Mouse (Mus musculus): Measurements from ENCODE around the gene 9130213A22Rik. TPM values are rescaled to one million over a fixed set of nuclear protein-coding genes. Genes with fewer than 3 reads are reported as not detected.

9130213A22Rik gene
- total RNA-seq, 2 experiments from 2014 or later = 0.50 to 0.76 TPM

DNA sequence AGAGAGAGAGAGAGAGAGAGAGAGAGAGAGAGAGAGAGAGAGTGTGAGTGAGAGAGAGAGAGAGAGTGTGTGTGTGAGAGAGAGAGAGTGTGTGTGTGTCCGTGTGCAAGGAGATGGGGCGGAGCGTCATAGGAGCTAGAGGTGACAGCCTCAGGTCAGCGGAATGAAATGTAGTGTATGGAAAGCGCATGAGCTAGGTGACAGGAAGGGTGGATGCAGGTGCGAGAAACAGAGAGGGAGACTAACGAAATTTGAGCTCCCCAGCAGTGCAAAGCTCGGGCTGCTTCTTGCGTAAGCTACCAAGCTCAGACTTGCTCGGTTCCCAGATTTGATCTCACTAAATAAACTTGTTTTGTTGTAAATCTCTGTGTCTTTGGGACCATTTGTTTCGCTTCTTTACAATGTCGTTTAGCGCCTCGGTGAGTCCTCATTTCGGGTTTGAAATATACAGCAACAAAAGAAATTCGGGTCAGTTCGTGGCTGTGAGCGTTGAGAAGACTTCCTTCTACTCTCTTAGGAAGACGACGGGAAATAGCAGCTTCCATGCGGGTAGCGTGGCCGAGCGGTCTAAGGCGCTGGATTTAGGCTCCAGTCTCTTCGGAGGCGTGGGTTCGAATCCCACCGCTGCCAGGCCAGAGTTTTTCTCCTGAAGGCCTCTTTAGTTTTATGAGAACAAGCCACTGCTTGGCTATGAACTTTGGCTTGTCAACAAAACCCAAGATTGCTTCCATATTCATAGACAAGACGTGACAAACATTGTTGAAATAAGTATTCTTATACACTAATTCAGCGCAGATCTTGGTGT is 1.5 kb upstream of the 9130213A22Rik start:
- DNase-seq = peak; percentile 89 to 91

DNA sequence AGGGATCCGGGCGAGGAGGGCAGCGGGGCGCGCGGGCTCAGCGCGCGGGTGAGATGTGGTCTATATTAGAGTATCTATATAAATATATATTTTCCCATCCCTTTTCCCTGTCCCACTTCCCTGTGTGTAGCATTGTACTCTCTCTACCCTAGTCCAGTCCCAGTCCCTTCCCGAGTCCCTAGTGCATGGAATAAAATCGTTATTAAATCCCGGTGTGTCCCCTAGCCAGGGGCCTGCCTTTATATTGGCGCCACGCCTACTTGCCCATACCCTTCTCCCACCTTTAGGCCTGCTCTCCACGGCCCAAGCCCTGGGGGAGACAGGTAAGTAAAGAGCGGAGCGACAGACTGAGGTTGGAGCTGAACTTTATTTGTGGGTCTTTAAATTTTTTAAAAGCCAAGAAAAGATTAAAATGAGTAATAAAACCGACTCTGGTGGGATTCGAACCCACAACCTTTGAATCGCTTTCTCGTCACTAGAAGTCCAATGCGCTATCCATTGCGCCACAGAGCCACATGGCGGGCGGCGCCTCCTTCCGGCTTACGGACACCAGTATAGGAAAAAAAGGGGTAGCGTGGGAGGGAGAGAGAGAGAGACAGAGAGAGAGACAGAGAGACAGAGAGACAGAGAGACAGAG is 785 bp upstream of the 9130213A22Rik start:
- peak; percentile 89 to 90 for DNase-seq

DNA sequence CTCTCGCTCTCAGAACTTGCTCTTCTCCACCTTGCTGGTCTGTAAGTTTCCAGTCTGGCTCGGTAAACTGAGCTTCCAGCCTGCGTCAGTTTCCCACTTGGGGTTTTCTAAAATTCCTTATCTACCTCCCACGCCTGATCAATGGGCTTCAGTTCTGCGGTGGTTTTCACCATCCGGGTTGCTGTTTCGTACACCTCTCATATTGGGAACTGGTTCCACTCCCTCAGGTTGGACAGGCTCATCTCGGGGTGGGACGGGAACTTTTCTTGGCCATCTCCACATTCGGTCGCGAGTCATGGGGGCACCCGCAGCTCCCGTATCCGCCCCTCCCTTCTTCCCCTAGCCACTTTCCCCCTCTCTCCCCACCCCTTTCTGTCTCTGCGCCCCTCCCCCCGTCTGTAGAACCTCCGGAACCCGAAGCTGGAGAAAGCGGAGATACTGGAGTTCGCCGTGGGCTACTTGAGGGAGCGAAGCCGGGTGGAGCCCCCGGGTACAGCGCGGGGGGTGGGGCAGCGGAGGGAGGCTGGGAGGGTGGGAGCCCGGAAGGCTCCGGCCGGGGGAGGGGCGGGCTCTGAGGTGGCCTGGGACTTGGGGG is 551 bp downstream of the 9130213A22Rik start:
- DNase-seq = no peak

DNA sequence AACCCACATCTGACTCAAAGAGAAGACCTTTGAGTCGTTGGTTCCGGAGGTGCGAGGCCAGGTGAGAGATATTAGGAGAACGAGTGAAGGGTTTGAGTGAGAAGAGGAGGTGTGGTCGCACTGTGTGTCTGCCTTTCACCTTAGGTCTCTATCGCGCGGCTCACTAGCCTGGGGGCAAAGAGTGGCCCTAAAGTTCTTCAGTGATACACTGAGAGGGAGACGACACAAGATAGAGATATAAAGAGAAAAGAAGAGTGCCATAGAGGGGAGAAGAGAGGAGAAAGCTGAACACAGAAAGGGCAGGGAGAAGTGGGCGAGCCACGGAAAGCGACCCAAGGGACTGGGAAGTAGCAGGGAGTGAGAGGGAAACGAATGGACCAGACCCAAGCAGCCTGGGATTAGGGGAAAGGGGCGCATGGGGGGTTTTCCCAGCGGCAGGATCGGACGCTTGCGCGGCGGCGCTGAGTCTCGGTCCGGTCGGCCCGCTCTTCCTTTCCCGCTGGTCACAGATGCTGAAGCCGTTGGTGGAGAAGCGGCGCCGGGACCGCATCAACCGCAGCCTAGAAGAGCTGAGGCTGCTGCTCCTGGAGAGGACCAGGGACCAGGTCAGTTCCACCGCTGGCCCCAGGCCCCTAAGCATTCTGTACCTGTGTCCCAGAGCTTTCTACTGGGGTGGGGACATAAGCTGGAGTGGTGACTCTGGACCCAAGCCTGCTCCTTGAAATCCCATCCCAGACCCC is 1.2 kb downstream of the 9130213A22Rik start:
- DNase-seq = peak; percentile 56 to 62

DNA sequence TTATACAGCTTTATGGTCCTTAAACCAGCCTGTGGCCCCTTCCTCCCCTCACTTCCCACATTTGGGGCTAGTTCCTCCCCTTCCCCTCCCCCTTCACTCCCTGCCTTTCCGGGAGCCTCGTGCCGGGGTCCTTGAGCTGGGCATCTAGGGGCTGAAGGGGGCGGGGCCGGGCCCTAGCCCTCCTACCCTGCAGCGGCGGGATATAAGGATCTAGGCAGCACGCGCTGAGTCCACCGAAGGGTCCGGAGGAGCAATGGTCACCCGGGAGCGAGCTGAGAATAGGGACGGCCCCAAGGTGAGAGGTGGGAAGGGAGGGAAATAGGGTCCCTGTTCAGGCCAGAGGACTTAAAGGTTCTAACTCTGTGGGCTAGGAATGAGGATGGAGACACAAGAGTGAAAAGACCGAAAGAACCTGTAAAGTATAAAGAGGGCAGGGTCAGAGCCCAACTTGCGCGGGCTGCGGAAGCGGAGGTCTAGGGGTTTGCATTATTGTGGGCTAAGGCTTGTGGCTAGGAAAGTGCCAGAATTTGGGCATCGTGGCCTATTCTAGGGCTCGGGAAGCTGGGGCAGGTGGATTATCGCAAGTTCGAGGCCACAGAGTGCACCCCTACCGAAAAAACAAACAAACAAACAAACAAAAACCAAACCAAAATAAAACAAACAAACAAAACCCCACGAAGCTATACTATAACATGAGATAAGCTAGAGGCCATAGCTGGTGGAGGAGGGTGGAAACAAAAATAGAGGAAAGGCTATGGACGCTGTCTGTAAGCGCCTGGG is 2.0 kb downstream of the 9130213A22Rik start, which contains the start of gene Hes7:
Gene Hes7, plus strand, starts transcription at position 184 of the 780 bp plus-strand sequence.
- no peak for DNase-seq

DNA sequence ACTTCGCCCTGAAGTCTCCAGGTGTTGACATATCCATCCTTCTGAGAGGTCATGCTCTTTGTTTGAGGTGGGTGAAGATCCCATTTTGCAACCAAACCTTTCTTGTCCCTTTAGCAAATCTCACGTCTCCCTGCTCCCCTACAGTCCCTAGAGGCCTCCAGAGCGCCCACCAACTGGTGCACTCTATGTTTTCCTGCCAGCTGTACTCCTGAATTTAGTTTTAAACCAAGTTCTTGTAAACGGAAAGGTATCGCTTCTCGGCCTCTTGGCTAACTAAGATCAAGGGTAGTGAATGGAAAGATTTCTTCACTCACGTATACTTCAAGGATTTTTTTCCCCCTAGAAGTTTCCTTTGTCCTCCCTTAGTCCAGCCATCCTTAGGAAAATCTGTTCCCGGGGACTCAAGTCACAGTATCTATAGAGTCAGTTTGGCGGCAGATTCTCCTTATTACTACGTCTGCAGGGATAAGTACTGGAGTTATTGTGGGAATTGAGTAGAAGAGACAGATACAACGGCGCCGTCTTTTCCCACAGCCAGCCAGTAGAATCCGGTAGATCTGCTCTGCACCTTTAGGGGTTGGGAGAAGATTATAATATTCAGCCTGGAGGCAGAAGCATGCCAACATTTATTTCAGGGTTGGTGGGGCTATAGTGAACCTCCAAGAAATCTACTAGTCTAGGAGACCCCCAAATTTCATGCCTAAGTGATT is 2.8 kb downstream of the 9130213A22Rik start:
- no peak for DNase-seq

DNA sequence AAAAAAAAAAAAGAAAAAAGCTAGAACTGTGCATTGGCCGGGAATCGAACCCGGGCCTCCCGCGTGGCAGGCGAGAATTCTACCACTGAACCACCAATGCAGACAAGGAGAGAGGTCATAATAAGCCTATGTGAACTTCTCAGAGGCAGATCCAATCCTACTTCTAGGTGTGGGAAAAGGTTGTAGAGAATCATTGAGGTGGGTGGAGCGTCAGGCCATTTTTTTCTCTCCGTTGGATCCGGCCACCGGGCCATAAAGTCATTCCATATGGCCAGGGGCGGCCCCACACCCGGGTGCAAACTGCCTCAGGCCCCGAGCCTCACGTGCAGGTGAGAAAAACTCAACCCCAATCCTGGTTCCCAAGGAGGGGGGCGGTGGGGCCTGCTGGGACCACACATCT is 3.6 kb downstream of the 9130213A22Rik start:
- peak; percentile 81 to 87 for DNase-seq

DNA sequence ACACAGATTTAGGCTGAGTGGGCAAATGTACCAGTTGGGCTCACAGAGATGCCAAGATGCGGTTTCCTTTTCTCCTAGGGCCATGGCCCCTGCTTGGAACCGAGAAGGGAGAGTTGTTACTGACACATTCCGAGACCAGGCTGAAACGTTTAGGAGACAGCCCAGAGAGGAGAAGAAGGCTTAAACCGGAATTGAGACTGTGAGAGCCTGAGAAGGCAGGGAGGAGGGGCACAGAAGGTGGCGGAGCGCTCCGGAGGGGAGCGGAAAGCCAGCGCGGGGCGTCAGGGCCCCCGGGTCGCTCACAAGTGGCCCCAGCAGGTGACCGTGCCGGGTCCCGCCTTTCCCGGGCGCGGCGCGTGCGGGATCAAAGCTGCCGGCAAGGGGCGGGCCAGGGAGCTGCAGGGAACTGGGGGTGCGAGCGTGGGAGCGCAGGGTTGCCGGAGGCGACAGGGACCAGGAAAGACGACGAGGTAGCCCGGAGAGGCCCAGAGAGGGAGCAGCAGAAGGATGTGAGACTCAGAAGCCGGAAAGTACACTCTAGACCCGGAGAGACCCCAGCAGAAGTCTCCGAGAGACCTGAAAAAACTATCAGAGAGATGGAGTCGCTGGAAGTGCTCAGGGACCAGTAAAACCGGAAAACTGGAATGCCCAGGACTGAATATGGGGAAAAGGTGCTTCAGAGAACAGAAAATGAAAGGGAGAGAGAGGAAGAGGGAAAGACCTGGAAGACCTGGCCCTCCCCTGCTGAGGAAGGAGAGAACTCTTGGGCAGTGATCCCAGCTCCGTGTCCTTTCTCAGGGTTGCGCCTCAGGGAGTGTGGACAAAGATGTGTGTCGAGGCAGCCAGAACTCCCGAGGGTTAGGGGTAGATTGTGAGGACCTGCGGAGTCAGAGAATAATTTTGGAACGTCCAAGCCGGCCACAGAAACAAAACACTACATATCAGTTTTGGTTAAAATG is 4.4 kb downstream of the 9130213A22Rik start:
- peak; percentile 74 to 81 for DNase-seq

DNA sequence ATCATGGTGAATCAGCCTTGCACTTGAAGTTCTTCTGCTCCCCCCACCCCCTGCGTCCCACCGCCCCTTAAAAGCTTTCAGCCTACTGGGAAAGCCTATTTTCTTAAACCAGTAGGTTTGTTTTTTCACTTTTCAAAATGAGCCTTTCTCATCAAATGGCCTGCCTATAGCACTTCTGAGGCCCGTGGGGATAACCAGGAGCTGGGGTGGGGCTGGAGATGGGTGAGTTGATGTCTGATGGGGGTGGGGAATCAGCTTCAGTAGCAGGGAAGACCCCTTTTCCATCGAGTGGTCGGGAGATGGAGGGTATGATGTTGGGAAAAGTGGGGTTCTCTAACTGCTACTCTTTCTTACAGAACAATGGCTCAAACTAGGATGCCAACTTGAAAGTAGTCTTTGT is 5.5 kb downstream of the 9130213A22Rik start:
- DNase-seq = no peak

DNA sequence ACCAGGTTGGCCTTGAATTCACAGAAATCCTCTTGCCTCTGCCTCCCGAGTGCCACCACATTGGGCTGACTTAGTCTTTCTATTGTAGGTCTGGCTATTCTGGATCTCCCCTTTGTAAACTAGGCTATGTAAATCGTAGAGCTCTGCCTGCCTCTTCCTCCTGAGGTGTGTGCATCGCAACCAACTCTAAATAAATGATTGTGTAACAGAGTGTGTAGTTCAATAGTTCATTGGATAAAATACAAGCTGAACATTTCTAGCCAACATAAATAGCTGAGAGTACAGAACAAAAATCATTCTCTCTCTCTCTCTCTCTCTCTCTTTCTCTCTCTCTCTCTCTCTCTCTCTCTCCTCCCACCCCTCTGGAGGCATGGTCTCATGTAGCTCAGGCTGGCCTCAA is 7.8 kb downstream of the 9130213A22Rik start:
- DNase-seq = no peak

DNA sequence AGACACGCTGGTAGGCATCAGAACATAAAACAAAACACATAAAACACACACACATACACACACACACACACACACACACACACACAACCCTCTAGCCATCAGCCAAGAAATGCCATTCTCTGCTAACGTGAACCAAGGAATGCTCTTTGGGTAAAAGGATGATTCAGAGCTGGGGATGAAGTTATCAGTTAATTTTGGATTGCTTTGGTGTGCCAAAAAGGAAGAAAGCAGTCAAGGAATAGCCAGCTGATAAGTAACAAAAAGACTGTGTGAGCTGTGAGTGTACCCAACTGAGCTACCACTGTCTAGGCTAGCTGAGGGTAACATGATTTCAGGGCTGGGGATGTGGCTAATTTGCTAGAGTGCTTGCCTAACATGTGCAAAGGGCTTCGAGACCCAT is 8.4 kb downstream of the 9130213A22Rik start:
- no peak for DNase-seq

DNA sequence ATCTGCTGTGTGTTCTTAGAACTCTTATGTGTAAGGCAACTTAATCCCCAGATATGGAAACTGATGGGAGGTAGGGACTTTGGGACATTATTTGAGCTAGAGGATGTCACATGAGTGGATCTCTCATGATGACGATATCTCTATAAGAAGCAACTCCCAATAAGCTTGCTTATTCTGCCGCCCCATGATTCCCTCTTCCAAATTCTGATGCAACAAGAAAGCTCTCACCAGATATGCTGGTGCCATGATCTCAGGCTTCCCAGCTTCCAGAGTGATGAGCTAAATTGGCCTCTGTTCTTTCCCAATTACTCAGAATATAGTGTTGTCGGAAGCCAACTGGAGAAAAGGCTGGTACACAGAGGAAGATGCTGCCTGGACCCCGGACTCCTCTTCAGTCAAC is 10.5 kb downstream of the 9130213A22Rik start:
- no peak for DNase-seq

DNA sequence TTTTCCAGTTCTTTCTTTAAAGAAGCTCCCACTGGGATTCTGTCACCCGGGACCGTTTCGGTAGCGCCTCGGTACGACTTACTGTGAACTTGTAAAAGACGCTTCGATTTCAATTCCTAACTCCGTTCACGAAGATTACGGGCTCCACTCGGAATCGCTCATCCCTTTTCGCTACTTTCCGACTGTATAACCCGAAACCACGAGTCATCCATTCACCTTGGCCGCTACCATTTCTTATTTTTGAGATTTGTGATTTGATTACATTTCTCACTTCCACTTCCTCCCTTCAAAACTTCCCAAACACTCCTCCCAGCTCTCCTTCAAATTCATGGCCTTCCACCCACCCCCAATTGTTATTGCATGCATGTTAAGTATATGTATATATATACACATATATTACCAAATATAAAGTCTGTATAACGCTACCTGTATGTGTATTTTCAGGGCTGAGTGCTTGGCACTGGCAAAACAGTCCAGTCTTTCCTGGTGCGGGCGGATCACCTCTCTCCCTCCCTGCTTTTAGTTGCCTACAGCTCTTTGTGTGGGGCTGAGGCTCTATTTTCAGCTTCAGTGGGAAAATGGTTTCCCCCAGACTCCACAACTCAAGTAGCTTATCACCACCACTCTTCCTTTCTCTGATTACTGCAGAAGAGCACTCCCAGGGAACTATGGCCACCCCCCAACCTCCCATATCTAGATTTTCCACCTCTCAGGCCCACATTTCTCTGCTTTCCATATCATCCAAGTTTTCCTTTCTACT is 11.2 kb downstream of the 9130213A22Rik start:
- no peak for DNase-seq

DNA sequence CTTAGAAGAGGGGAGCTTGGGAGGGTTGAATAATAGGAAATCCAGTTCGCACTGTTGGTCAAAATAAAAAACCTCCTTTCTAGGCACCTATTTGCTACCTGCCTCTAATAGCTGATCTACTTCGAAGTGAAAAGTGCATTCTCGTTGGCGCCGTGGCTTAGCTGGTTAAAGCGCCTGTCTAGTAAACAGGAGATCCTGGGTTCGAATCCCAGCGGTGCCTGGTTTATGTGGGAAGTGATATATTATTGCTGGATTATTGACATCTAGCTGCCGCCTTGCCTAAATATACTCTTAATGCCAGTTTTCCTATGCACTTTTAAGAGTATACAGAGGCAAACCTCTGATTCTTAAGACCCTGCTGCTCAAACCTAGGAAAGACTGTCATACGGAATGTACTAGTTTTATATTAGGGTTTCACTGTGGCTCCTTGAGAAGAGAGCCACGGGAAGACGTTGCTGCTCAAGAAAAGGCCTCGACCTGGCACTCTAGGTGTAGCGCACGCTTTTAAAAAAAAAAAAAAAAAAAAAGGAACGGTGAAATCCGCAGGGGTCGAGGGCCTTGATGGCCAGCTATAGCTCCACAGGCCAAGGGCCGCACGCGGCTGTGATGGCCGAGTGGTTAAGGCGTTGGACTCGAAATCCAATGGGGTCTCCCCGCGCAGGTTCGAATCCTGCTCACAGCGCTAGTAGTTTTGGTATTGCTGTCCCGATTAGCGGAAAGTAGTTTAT is 11.9 kb downstream of the 9130213A22Rik start:
- peak; percentile 93 to 94 for DNase-seq

DNA sequence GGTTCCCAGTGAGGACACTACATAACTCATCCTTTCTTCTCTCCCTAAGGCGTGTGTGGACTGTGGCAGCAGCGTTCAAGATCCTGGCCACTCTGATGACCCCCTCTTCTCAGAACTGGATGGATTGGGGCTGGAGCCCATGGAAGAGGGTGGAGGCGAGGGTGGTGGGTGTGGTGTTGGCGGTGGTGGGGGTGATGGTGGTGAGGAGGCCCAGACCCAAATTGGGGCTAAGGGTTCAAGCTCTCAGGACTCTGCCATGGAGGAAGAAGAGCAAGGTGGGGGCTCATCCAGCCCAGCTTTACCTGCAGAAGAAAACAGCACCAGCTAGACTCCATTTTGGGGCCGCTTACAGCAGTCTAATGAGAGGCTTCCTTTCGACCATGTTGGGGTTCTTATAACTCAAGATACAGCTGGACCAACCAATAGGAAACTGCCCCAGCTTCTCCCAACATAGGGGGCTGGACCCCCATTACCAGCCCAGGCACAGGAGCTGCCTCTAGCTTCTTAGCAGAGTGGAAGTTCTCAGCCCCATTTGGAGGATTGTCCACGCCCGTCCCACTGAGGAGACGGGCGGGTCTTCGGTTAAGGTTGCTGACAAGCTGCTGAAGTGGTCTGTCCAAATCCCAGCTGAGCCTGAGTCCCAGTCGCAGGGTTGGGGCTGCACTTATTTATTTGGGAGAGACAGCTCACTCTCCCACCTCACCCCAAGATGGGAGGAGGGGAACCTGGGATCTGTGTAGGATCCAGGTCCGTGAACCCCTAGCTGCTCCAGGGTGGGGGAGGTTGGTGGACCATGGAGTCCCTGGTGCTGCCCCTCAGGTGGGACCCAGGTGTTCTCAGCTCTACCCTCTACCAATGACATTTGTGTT is 13.1 kb downstream of the 9130213A22Rik start:
- DNase-seq = no peak

DNA sequence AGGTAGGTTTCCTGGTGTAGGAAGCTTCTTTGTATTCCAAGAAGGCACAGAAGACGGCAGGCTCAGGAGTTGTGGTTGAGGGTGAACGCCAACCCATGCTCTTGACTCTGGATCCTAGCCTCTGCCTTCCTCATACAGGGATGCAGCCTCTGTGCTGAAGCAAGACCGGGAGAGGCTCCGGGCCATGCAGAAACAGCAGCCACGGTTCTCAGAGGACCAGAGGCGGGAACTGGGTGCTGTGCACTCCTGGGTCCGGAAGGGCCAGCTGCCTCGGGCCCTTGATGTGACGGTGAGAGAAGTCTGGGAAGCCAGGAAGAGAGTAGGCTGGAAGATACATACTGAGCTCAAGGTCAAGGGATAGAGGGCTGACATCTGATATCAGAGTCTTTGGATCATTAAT is 14.2 kb downstream of the 9130213A22Rik start:
- DNase-seq = no peak

DNA sequence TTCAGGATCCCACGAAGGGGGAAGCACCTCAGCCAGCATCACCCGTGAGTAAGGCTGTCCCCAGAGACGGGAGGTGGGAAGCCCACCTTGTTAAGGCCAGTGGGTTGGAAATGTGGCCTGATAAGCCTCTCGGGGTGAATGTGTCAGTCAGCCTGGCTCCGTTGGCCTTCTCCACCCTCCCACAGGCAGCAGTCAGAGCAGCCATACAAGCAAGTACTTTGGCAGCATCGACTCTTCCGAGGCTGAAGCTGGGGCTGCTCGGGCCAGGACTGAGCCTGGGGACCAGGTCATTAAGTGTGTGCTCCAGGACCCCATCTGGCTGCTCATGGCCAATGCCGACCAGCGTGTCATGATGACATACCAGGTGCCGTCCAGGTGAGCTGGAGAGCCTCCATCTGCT is 14.7 kb downstream of the 9130213A22Rik start:
- no peak for DNase-seq
